Mouse (Mus musculus) gastrocnemius, adult 18-20 months (tissue): ENCODE results near the gene Aldh18a1. TPM values are rescaled to one million over a fixed set of nuclear protein-coding genes. Genes with fewer than 3 reads are reported as not detected.
"Not testable (repeated sequence)": the region's sequence is repeated elsewhere in the genome, so short reads cannot be mapped to it uniquely, and the experiment has no call there.

Source experiments
- DNase-seq: peaks from one replicate; pipeline ENCODE4 v3.0.0; 2021; ENCODE audit warnings: low spot score
- long read RNA-seq, 2 experiments: library from polyadenylated mRNA; stranded (forward); transcript quantifications; one replicate each; pipeline ENCODE4 v2.0.0; 2021
- total RNA-seq, 2 experiments: library from RNA; stranded (reverse); gene quantifications; 2 replicates each; pipeline ENCODE4 v1.2.3; 2021

Gene Aldh18a1
- 1 to 10 TPM; 1.2 to 2.9 TPM for total RNA-seq
- long read RNA-seq, experiment 1, partial matches to known transcripts: 0 of 1 reads
- long read RNA-seq, experiment 1, other reads (novel, unspliced or antisense): 0 of 1 reads
- long read RNA-seq, experiment 2, transcript Aldh18a1-201 (19 exons, 3,527 nt): major isoform, 5 of 5 reads
- long read RNA-seq, experiment 2, partial matches to known transcripts: 0 of 5 reads
- long read RNA-seq, experiment 2, other reads (novel, unspliced or antisense): 0 of 5 reads

DNA sequence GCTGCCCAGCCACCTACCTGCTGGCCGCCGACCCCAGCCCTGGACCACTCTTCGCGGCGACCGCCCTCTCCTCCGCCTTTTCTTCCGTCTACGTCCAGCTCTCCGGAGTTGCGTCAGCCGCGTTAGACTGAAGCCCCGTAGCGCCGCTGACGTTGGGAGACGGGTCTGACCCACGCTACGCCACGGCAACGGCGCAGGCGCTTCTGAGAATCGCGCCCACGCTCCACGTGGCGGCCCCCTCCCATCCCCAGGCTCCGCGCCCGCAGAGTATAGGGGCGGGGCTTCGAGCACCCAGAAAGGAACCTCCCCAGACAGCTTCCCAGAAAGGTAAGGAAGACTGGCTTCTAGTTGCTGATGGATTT is at the start of gene Aldh18a1:
Gene Aldh18a1 (minus strand): TSS at position 171 of the 362 bp plus-strand sequence.
- peak; percentile 87 for DNase-seq

DNA sequence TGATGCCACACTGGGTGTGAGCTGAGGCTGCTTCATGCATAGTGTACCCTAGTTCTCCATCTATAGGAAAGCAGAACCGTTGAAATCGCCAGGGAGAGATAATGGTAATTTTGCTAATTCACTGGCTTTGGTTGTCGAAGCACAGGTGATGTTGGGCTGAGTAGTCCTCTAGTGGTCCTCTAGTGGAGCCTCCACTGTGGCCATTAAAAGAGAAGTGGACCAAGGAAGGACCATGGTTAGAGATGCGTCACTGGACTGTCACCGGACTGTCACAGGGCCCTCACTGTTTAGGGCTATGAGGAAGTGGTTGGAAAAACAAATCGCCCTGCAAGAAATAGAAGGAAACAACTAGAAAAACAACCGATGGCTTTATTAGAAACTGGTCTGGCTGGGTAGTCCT is 49.3 kb upstream of the Aldh18a1 start:
- no peak for DNase-seq

DNA sequence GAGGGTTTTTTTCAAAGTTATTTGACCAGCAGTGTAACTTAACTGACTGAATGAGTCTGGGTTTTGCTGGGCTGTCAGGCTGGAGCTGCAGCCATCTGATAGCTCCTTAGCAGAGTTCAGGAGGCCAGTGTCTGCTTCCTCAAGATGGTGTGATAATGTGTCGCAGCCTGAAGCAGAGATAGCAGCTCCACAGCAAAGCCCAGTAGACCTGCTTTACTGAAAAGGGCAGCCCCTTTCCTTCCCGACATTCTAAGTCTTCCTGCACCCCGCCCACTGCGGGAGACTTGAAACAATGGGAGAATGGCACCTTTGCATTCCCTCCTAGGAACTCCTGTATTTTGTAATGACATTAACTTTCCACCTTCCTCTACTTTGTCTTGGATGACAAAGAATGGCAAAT is 48.8 kb upstream of the Aldh18a1 start:
- no peak for DNase-seq

DNA sequence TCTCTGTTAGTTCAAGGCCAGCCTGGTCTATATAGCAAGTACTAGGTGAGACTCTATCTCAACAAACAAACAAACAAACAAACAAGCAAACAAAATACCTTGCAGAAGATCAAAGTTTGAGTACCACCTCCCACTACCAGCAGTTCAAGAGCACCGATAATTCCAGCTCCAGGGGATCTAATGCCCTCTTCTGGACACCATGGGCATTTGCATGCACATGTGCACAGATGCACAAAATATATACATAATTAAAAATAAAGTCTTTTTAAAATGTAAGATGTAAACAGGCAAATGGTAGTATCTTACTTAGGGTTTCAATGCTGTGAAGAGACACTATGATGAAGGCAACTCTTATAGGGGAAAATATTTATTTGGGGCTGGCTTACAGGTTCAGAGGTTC is 44.9 kb upstream of the Aldh18a1 start:
- no peak for DNase-seq

DNA sequence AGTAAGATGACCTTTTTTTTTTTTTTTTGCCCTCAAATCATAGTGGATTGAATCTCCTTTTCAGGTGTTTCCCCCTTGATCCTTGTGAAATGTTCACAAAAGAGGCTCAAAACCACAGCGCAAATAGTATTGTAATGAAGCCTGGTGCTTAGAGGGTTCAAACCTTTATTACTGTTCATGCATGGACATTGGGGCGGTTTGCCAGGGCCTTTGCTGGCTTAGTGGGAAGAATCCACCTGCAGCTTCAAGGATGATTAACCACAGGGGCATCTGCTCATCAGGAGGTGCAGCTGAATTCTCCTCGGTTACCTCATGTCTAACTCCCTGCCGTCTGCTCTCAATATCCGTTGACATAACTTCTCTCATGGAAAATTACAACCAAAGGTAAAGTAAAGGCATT is 44.4 kb upstream of the Aldh18a1 start:
- no peak for DNase-seq

- DNase-seq: no peak
Measured at GRCm38 (mm10) chr19:40632193-40632592, 43.9 kb upstream of the Aldh18a1 start.

GRCm38 (mm10) chr19:40630606-40631005 is 42.3 kb upstream of the Aldh18a1 start:
- DNase-seq: no peak

DNA sequence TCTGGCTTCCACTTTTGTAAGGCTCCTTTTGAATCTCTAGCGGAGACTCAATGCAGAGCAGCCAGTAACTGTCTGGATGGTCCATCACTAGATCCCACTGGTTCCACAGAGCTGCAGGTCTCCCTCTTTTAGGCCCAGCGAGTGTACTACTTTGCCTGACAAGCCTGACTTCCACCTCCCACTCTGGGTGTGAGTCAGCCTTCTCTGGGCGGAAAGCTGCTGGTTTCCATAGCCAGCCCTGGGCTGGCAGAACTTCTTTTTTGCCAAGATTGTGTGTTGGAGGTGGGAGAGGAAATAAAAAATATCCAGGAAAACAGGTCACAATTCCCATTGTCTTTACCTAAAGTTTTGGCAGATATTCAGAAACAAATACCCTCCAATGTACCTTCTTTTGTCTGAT is 41.8 kb upstream of the Aldh18a1 start:
- DNase-seq: no peak

DNA sequence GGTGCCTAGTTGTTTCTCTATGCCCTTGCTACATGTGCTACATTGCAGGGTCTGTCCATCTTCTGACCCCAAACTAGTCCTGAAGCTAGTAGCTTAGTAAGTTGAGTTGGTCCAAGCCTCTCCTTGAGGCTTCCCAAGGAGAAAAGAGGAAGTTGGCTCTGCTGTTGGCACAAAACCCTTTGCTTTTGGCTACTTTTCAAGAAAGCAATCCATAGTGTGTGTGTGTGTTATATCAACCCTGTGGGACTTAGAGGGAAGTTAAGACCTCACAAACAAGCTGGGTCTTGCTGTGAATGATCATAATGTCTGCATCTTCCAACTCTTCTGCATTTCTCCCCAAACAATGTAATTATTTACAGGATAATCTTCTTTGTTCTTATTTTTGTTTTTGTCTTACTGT is 40.7 kb upstream of the Aldh18a1 start:
- no peak for DNase-seq

GRCm38 (mm10) chr19:40625935-40626334 is 37.7 kb upstream of the Aldh18a1 start:
- no peak for DNase-seq

DNA sequence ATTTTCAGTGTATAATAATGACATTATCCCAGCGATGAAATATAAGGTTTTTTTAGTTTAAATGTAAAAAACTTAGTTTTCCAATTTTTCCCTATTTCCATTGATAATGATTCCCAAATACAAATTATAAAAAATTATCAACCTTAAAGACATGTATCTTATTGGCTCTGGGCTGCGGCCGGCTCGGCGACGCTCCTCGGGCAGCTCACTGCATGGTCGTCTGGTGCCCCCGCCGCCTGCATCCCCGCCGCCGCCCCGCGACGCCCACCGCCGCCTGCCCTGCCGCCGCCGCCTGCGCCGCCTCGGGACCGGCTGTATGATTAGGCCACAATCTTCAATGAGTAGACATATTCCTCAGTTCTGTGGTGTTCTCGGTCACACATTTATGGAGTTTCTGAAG is 33.4 kb upstream of the Aldh18a1 start:
- DNase-seq: not testable (repeated sequence)

DNA sequence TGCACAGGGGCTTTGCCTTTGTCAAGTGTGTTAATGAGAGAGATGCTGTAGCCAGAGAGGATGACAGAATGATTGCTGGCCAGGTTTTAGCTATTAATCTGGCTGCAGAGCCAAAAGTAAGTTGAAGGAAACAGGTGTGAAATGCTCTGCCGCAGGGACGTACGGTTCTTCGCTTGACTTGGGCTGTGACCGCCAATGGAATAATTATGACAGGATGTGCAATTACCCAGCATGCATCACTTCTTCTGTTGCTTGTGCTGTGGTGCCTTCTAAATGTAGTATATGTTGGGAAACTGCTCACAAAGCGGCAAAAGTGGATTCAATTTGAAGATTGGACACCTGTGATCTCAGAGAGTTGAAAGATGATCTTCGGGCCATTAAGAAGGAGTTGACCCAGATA is 27.8 kb upstream of the Aldh18a1 start:
- DNase-seq: no peak

DNA sequence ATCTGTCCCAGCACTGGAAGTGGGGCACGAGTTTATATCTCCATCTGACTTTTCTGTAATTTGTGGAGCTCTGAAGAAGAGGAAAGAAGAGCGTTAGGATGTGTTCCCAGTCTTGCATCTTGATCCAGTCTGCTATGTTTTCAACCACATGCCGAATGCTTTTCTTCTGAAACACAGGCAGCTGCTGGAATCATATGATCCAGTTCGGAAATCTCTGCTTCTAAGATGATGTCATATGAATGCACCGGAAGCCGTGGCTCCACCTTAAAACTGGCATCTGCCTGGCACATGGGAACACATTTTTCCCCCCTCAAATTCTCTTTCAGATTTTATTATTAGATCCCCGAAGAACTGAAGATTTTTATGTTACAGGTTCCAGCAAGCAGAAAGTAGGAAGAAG is 26.5 kb upstream of the Aldh18a1 start:
- DNase-seq: no peak

DNA sequence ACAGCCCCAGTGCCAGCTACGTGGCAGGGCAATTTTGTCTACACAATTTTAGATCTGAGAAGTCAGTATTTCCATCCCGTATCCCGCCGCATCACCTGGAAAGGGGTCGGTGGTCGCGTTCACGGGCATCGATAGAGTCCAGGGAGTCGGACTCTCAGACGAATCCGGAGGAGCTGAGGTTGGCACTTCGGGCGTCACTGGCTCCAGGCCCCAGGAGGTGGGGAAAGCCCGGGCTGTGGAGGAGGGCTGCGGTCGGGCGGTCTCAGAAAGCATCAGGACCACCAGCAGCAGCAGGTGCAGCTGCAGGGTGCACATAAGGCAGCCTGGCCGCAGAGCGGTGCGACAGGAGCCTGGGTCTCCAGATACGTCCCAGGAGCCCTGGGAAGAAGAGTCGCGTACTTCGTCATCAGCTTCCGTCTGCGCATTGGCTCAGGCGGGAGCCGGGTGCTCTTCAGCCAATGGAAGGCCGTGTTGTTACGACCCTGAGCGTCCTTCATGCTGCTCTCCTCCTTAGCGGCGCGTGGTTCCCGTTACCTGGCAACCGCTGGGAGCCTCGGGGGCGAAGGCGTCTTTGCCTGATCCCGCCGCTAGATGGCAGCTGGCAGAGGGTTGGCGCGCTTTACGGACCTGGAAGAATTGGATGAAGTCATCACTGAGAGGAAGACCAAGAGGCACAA is 23.7 kb upstream of the Aldh18a1 start, which contains the start of the genes Tctn3 and Entpd1:
Gene Tctn3 (minus strand): TSS at position 404 of the 677 bp plus-strand sequence.
Gene Entpd1 (plus strand): TSS at position 537 of the 677 bp plus-strand sequence.
- peak; percentile 97 for DNase-seq

- DNase-seq: no peak
Measured at GRCm38 (mm10) chr19:40607676-40608075, 19.4 kb upstream of the Aldh18a1 start.

DNA sequence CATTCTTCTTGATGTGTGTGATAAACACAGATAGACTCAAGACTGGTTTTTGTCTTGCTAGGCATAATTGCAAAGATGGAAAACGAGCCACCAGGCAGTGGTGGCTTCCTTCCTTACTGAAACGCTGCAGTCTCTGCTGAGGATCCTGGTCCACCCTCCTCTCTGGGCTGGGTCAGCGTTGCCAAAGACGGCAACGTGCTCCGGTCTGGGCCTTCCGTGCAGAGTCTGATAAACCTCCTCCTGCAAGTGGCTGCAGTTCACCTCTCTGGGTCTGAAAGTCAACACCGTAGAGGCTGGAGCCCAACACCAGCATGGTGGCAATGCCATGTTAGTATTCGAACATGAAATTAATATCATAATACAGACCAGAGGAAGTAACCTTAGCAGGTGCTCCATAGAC is 16.9 kb upstream of the Aldh18a1 start:
- no peak for DNase-seq

GRCm38 (mm10) chr19:40601870-40602269 is 13.6 kb upstream of the Aldh18a1 start:
- no peak for DNase-seq

DNA sequence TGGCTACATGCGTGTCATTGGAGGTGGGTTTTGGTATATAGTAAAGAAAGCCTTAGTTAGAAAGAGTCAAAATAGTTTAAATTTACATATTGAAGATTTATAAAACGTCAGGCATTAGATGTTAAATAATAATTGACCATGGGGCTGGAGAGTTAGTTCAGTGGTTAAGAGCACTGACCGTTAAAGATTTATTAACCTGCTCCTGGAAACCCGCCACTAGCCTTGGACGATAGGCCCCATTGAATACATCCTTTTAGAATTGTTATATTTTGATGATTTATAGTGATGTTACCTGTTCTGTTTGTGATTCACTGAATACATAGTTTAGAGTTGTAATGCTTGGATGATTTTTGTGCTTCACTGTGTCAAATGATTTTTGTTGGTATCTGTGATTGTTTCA is 12.6 kb upstream of the Aldh18a1 start:
- DNase-seq: not testable (repeated sequence)

GRCm38 (mm10) chr19:40595831-40596230 is 7.6 kb upstream of the Aldh18a1 start:
- no peak for DNase-seq

- DNase-seq: no peak
Measured at GRCm38 (mm10) chr19:40595231-40595630, 7.0 kb upstream of the Aldh18a1 start.

GRCm38 (mm10) chr19:40589530-40589880 is 1.2 kb upstream of the Aldh18a1 start:
- no peak for DNase-seq

DNA sequence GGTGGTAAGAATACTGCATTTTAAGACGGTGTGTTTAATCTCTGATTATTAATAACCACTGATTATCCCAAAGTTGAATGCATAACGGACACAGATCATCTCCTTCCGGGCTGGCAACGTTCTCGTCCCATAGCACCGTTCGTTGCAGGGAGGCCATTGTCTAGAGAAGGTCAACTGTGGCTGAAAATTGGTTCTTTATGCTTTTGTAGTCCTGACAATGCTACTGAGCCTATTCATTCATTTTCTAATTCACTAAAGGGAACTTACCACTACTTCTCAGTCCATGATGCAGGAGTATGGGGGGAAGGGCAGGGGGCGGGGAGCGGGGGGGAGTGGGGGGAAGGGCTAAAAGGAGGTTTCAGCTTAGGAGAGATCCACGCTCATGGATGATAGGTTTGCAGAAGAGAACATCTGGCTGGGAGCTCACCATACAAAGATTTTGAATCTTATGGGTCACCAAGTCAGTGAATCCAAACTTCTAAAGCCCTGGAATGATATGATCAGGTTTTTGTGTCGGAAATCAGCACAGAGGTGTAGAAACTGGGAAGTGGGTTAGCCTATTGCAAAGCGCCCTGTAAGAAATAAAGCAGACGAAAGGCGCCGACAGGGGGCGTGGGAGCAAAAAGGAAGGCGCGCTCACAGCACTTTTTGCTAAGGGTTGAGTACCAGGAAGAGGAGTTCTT is 725 bp upstream of the Aldh18a1 start:
- peak; percentile 82 for DNase-seq
